Mouse (Mus musculus) ES-Bruce4 (cell line): ENCODE results near the gene Dnajc25. TPM values are rescaled to one million over a fixed set of nuclear protein-coding genes. Genes with fewer than 3 reads are reported as not detected.

ENCODE experiments used
- H3K27ac ChIP-seq: 2 replicates; pipeline ENCODE4 v1.5.1; 2012; ENCODE audit warnings: low read length, inconsistent platforms; ENCODE audit not compliant: insufficient read depth
- H3K27me3 ChIP-seq: 2 replicates; pipeline ENCODE4 v1.6.1; 2012; ENCODE audit warnings: mild to moderate bottlenecking, low read length, inconsistent platforms; ENCODE audit not compliant: control insufficient read depth, poor library complexity, insufficient read depth, severe bottlenecking
- H3K36me3 ChIP-seq: 2 replicates; pipeline ENCODE4 v1.6.1; 2012; ENCODE audit warnings: inconsistent platforms, mild to moderate bottlenecking, low read length, moderate library complexity; ENCODE audit not compliant: control insufficient read depth, poor library complexity, insufficient read depth, severe bottlenecking
- H3K4me1 ChIP-seq: one replicate; pipeline ENCODE4 v1.8.1; 2011; ENCODE audit warnings: low read length; ENCODE audit not compliant: control insufficient read depth, insufficient read depth
- H3K4me3 ChIP-seq: 2 replicates; pipeline ENCODE4 v1.5.1; 2011; ENCODE audit warnings: low read depth, mild to moderate bottlenecking, low read length
- H3K9ac ChIP-seq: 2 replicates; pipeline ENCODE4 v1.6.1; 2012; ENCODE audit warnings: low read depth, mild to moderate bottlenecking, inconsistent platforms; ENCODE audit not compliant: poor library complexity, severe bottlenecking
- H3K9me3 ChIP-seq: replicated peaks from 2 replicates; pipeline ENCODE4 v1.6.1; 2012; ENCODE audit warnings: mild to moderate bottlenecking, low read length, inconsistent platforms; ENCODE audit not compliant: control insufficient read depth, poor library complexity, insufficient read depth, severe bottlenecking
- CTCF ChIP-seq: IDR thresholded peaks from one replicate; pipeline ENCODE4 v1.8.1; 2011; ENCODE audit warnings: low read depth, low read length
- EP300 ChIP-seq: IDR thresholded peaks from 2 replicates; pipeline ENCODE4 v1.6.1; 2011; ENCODE audit warnings: low read depth, low read length; ENCODE audit not compliant: insufficient read depth
- POLR2A ChIP-seq: IDR thresholded peaks from one replicate; pipeline ENCODE4 v1.8.1; 2011; ENCODE audit warnings: low read length; ENCODE audit not compliant: insufficient read depth
- polyA plus RNA-seq: library from polyadenylated mRNA; stranded (reverse); fragments of >200 nt; gene quantifications from 2 replicates; pipeline ENCODE4 v1.2.4, GENCODE M21; 2011; ENCODE audit warnings: low read depth; ENCODE audit not compliant: missing spikeins, insufficient read depth, insufficient read length

Dnajc25 gene
- polyA plus RNA-seq, result 6.1 TPM in 2 replicates

GRCm38 (mm10) chr4:58994762-58995161, at the start of gene Dnajc25:
TSS of gene Dnajc25 (plus strand) at chr4:58995062.
- H3K9ac ChIP-seq, result no peak within 1 kb of the TSS
- no peaks in the 10 kb centered on the region for H3K9me3 ChIP-seq
- no peaks in the 10 kb centered on the region for H3K36me3 ChIP-seq
- H3K27ac ChIP-seq, result no peak within 1 kb of the TSS
- no peak for TF ChIP-seq POLR2A
- no peak for TF ChIP-seq EP300
- TF ChIP-seq CTCF, result no peak
- peaks cover 3% of the 10 kb centered on the region for H3K4me1 ChIP-seq
- no peaks in the 10 kb centered on the region for H3K27me3 ChIP-seq
- H3K4me3 ChIP-seq, result no peak within 1 kb of the TSS

GRCm38 (mm10) chr4:58948391-58948790, 46.5 kb upstream of the Dnajc25 start:
- peaks cover 9% of the 10 kb centered on the region for H3K27me3 ChIP-seq
- H3K4me1 ChIP-seq, result no peaks in the 10 kb centered on the region
- H3K9me3 ChIP-seq, result no peaks in the 10 kb centered on the region
- no peak overlapping the region for H3K9ac ChIP-seq
- no peak overlapping the region for H3K4me3 ChIP-seq
- no peaks in the 10 kb centered on the region for H3K36me3 ChIP-seq
- no peak overlapping the region for H3K27ac ChIP-seq
- TF ChIP-seq CTCF (no peak), EP300 (no peak), POLR2A (no peak)

GRCm38 (mm10) chr4:58952630-58953029, 42.2 kb upstream of the Dnajc25 start:
- Histone ChIP-seq H3K36me3 (no peaks in the 10 kb centered on the region), H3K4me1 (no peaks in the 10 kb centered on the region), H3K4me3 (no peak overlapping the region), H3K9ac (no peak overlapping the region), H3K27me3 (no peaks in the 10 kb centered on the region), H3K27ac (no peak overlapping the region), H3K9me3 (no peaks in the 10 kb centered on the region)
- TF ChIP-seq POLR2A, result no peak
- TF ChIP-seq EP300, result no peak
- no peak for TF ChIP-seq CTCF

GRCm38 (mm10) chr4:58961719-58962118, 33.1 kb upstream of the Dnajc25 start:
- no peak overlapping the region for H3K4me3 ChIP-seq

GRCm38 (mm10) chr4:58963271-58963670, 31.6 kb upstream of the Dnajc25 start:
- H3K27ac ChIP-seq, result no peak overlapping the region
- no peak for TF ChIP-seq POLR2A
- no peak for TF ChIP-seq EP300
- no peak for TF ChIP-seq CTCF
- no peaks in the 10 kb centered on the region for H3K36me3 ChIP-seq
- no peaks in the 10 kb centered on the region for H3K4me1 ChIP-seq
- H3K9me3 ChIP-seq, result no peaks in the 10 kb centered on the region; the same call in 1 of the 2 replicates
- H3K4me3 ChIP-seq, result no peak overlapping the region
- no peaks in the 10 kb centered on the region for H3K27me3 ChIP-seq
- H3K9ac ChIP-seq, result no peak overlapping the region

More at GRCm38 (mm10) chr4:58961719-58962118, 33.1 kb upstream of the Dnajc25 start:
- Histone ChIP-seq H3K9me3 (no peaks in the 10 kb centered on the region; the same call in 1 of the 2 replicates), H3K27ac (no peak overlapping the region), H3K27me3 (no peaks in the 10 kb centered on the region), H3K9ac (no peak overlapping the region), H3K4me1 (no peaks in the 10 kb centered on the region), H3K36me3 (no peaks in the 10 kb centered on the region)
- no peak for TF ChIP-seq EP300
- TF ChIP-seq POLR2A, result no peak
- TF ChIP-seq CTCF, result no peak

- TF ChIP-seq EP300 (no peak), POLR2A (no peak), CTCF (no peak)
- Histone ChIP-seq H3K4me1 (no peaks in the 10 kb centered on the region), H3K4me3 (no peak overlapping the region), H3K36me3 (no peaks in the 10 kb centered on the region), H3K9ac (no peak overlapping the region), H3K9me3 (no peaks in the 10 kb centered on the region; the same call in 1 of the 2 replicates), H3K27me3 (no peaks in the 10 kb centered on the region), H3K27ac (no peak overlapping the region)
Measured at GRCm38 (mm10) chr4:58965136-58965535, 29.7 kb upstream of the Dnajc25 start.
